Comparison of ENCODE assay signal across 13 mouse cellular contexts in genomic region chr10:69210659-69211058, GRCm38 (mm10). TPM values are rescaled to one million over a fixed set of nuclear protein-coding genes. Genes with fewer than 3 reads are reported as not detected.
DNase-seq lines count a peak whose midpoint lies in the region.
"Had no signal": no experiment of that assay in that cellular context is flagged by ENCODE, and none has a peak within 500 bp of the region (broad histone marks: within the 10 kb centered on the region; RNA-seq: fewer than 3 reads in every experiment).

No protein-coding gene starts in this region.

- DNase-seq in cerebellum, postnatal 14 days, result peak; percentile 7 to 12
- DNase-seq in cerebellum, postnatal 25 days, result no peak
- DNase-seq in heart, postnatal 4 days, result peak; percentile 6
- no peak for DNase-seq in heart, postnatal 14 days
- DNase-seq in A20 (ENCODE audit: low read depth, low spot score), result peak; percentile 79
- peak; percentile 56 for DNase-seq in R1 (ENCODE audit: low read depth, low spot score)
- no peak for DNase-seq in ovary, postnatal 14 days (ENCODE audit: low spot score)
- no peak for DNase-seq in lung, postnatal 25 days (ENCODE audit: low spot score)
- DNase-seq: adrenal gland, adult 2 months; adrenal gland, postnatal 36 days; cerebellum, adult 2 months; gastrocnemius, postnatal 25 days; heart, postnatal 36 days had no signal

- intact Hi-C loops in heart, postnatal 14 days (cut with DNase I), result no loop called here

RNA-seq across cellular contexts. Expression of gene A930033H14Rik, which starts 2.2 kb away (rescaled TPM):
- total RNA-seq in heart, postnatal 4 days (2021), result 1 to 10 TPM; 6.0 to 6.6 TPM
- 1 to 10 TPM; 2.4 to 2.8 TPM for total RNA-seq in heart, postnatal 14 days (2021)

RNA-seq across cellular contexts. Expression of gene Rhobtb1, which starts 59.4 kb away (rescaled TPM):
- 10 to 100 TPM; 46.7 to 59.7 TPM for total RNA-seq in heart, postnatal 4 days (2021)
- 100 to 1,000 TPM; 136 TPM for total RNA-seq in heart, postnatal 14 days (2021)

Comparison
In these comparisons a context has a peak if more than half of its experiments do, and no peak if none do; other contexts are left out.
1. DNase-seq: peak in cerebellum, postnatal 14 days (2 of 2), heart, postnatal 4 days (single experiment), A20 (single experiment) and R1 (single experiment); none in cerebellum, postnatal 25 days (0 of 2), heart, postnatal 14 days (0 of 2), ovary, postnatal 14 days (single experiment) and lung, postnatal 25 days (single experiment).